Mouse (Mus musculus) embryo, embryonic 11.5 days (tissue): ENCODE measurements around the gene Gm364.

ENCODE experiments used
- DNase-seq: peaks from one replicate; pipeline ENCODE4 v3.0.0-alpha.2; 2012; ENCODE audit warnings: low read depth, low spot score

Gene Gm364

GRCm38 (mm10) chrX:57408769-57409168, at the start of gene Gm364:
Gene Gm364 (plus strand): TSS chrX:57409154.
- DNase-seq: no peak

DNA sequence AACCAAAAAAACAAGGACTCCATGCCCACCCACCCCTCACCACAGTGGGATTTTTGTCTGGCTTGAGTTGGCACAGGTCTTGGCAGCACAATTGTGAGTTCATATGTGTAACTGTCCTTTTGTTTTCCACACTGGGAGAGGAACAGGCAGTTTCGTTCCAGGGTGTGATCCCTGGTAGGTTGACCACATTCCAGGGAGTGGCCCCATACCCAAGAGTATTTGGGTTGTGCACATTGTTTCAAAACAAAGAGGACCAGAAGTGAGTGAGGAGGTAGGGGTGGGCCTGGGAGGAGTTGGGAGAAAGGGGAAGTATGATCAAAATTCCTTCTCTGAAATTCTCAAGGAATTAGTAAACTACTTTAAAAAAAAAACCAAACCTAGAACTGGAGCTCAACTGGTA, 49.6 kb upstream of the Gm364 start:
- no peak for DNase-seq

DNA sequence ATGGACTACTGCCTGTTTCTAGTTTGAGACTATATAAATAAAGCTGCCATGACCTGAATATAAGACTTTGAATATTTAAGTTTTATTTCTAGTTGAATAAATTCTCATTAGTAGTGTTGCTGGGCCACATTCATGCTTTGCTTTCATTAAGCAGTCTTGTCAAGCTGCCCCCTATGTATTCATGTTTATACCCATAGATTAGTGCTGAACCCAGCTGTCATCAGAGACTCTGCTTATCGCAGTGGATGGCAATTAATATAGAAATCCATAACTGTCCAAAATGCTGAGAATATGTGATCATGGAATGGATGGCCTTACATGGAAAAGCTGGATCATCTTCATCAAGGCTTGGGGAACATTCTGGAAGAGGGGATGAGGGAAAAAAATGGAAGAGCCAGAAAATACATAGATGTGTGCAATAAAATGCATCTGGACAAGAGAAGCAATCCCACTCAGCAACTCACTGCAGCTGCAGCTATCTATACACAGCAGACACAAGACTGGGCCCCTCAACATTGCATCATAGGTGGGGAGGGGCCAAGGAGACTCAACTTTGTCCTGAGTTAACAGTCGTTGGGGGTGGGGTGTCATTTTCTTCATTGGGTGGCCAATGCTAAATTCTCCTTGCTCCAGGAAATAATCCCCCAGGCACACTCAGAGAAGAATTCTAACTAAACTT, 43.9 kb upstream of the Gm364 start:
- no peak for DNase-seq

DNA sequence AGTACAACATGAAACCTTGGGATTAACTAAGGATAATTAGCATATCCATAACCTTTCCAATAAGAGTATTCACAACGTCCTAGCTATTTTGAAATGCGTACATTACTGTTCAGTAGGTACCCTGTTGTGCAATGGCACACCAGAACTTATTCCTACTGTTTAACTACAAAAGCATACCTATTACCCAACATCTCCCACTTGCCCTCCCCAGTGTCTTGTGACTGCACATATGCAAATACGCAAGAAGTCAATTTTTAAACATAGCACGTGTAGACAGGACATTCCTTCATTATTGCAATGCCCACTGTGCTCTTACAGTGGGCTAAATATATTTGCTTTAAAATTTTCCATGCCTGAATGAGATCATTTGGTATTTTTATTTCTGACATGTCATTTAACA, 36.0 kb upstream of the Gm364 start:
- DNase-seq: no peak

DNA sequence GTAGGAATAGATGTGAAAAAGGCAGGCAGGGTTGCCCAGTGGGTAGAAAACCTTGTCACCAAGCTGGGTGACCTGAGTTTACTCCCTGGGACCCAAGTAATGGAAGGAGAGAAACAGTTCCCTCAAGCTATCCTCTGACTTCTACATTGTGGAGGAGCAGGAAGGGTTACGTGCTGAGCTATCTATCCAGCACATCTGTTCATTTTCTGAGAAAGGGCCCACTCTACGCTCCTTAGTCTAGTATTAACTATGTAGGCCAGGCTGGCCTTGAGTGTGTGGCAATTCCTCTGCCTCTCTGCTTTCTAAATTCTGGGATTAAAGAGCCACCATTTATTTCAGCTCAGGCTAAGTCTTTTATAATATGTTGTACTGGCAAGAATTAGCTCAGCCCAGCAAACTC, 35.4 kb upstream of the Gm364 start:
- DNase-seq: no peak

DNA sequence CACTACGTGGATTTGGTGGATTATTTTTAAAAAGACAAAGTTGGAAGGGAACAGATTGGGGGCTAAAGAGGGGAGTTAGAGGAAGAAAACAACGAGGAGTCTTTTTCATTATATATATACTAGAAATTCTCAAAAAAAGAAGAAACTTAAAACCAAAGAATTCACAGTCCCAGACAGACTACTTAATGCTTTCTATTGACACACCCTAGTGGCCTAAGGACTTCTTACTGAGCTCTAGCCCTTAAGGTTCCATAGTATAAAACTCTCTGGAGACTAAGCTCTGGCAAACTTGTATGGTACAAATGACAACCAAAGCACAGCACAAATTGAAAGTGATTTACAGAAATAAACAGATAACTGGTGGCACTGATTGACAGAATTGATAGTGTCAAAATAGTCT, 34.9 kb upstream of the Gm364 start:
- no peak for DNase-seq

DNA sequence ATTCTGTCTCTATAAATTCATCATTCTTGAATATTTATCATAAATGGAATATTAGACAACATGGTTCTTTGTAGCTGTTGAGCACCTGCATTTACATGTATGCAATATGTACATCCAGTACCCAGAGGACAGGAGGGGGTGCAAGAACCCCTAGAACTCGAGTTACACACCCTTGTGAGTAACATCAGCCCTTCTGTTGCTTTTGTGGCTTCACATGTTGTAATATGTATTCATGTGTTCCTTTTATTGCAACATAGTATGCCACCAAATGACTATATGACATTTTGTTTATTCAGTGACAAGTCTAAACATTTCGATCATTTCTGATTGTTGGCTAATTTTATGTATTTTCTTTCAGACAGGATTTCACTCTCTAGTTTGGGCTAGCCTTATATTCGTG, 31.9 kb upstream of the Gm364 start:
- no peak for DNase-seq

GRCm38 (mm10) chrX:57378579-57378978, 30.4 kb upstream of the Gm364 start:
- DNase-seq: no peak

DNA sequence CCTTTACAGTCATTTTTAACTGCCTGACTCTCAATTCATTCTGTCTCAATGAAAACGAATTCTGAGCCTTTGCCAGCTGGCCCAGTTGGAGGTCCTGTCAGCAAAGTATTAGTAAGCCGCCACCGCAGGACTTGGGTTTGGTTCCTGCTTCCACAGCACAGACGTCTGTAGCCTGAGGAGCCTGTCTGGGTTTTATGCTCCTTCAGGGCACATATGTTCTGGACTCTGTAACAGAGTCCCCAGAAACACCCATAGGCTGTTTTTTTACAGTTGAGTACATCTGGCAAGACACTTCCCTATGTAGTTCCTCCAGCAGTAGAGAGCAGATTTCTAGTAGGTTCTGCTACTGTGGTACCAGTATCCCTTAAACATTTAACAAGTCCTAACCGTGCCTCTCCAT, 28.0 kb upstream of the Gm364 start:
- DNase-seq: no peak

GRCm38 (mm10) chrX:57392367-57393246, 16.3 kb upstream of the Gm364 start, which contains the start of gene Rbmx:
Gene Rbmx (minus strand): TSS chrX:57393036.
- peak; percentile 78 for DNase-seq

DNA sequence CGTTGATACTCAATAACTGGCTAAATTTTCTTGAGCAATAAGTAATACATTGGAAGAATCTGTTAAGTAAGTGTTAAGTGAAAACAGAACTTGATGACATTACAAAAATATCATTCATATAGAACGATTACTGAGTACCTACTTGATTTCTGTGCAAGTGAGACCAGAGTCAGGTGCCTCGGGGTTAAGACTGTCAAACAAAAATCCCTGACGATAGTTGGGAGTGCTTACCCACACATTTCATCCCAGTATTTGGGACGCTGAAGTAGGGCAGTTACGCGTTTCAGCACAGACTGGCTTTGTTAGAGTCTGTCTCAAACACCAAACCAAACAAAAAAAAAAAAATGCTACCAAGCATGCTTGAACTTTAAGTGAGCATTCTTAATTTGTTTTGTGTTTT, 15.5 kb upstream of the Gm364 start:
- no peak for DNase-seq

DNA sequence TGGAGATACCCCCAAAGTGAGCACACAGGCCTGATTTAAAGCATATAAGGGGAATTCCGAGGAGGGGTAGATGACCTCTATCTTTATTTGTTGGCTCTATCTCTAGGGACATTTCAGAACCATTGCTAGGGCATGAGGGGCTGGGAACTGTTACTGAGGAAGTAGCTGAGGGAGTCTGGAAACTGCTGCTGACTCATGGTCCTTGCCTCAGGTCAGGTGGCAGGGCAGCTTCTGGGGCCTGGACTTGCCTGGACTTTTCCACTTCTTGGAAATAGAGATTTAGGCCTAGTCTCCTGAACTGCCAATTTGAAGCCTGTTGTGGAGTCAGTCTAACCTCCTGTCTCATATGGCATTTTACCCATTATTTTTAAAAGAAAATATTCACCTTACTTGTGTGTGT, 7.6 kb upstream of the Gm364 start:
- no peak for DNase-seq

GRCm38 (mm10) chrX:57403651-57404050, 5.3 kb upstream of the Gm364 start:
- DNase-seq: peak; percentile 8

- no peak for DNase-seq
Observed at GRCm38 (mm10) chrX:57431610-57432009, 22.7 kb downstream of the Gm364 start.

- no peak for DNase-seq
Observed at GRCm38 (mm10) chrX:57433897-57434296, 24.9 kb downstream of the Gm364 start.

DNA sequence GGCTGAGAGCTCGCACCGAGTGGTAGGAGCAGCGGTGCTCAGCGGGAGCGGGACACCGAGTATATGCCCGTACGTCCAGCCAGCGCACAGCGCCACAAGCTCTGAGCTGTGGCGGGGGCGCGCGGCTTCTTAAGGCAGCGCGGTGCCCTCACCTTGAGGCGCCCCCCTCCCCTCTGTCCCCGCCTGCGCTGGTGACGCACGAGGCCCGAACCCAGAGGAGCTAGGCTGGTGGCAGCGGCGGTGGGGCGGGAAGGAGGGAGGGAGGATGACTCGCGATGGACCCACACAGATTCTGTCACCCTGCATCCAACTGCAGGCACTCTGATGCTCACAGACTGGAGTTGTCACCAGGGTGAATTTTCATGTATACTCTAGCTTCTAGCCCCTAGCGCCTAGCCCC, 94.7 kb downstream of the Gm364 start, which contains the start of gene Gpr101:
Gene Gpr101, minus strand, starts transcription at position 124 of the 400 bp plus-strand sequence.
- no peak for DNase-seq

GRCm38 (mm10) chrX:57506247-57506646, 97.3 kb downstream of the Gm364 start:
- DNase-seq: no peak

GRCm38 (mm10) chrX:57521117-57522095, 112.5 kb downstream of the Gm364 start:
- DNase-seq: no peak
